Mouse (Mus musculus) heart, embryonic 14.5 days (tissue): ENCODE measurements around the gene Ss18l1. TPM values are rescaled to one million over a fixed set of nuclear protein-coding genes. Genes with fewer than 3 reads are reported as not detected.

Experiments used
- ATAC-seq: fragments of 200-750 bp; cut with Nextera tagmentation; 2 replicates; pipeline ENCODE4 v1.8.0; 2017; ENCODE audit warnings: low read depth, moderate TSS enrichment; ENCODE audit not compliant: insufficient number of reproducible peaks, insufficient read depth, low FRiP score
- H3K27ac ChIP-seq, 2 experiments: fragments of 200-500 bp in 1 of 2; fragments of 300-500 bp in 1 of 2; sonication (generic) in 1 of 2; replicated peaks in 1 of 2; 2 replicates each; pipeline ENCODE4 v1.5.1; 2012 to 2014; ENCODE audit warnings: low read depth in 2 of 2, low read length in 2 of 2, control low read depth in 1 of 2, mild to moderate bottlenecking in 1 of 2, mixed read lengths in 1 of 2; ENCODE audit not compliant: control insufficient read depth in 1 of 2, insufficient read depth in 1 of 2
- H3K27me3 ChIP-seq: fragments of 300-500 bp; sonication (generic); 2 replicates; pipeline ENCODE4 v1.6.1; 2014; ENCODE audit warnings: mild to moderate bottlenecking, low read length, control low read depth; ENCODE audit not compliant: control insufficient read depth, insufficient read depth
- H3K36me3 ChIP-seq: fragments of 300-500 bp; sonication (generic); 2 replicates; pipeline ENCODE4 v1.6.1; 2014; ENCODE audit warnings: mild to moderate bottlenecking, control low read depth, low read length, mixed read lengths; ENCODE audit not compliant: control insufficient read depth, insufficient read depth
- H3K4me1 ChIP-seq, 2 experiments: fragments of 200-500 bp in 1 of 2; fragments of 300-500 bp in 1 of 2; sonication (generic) in 1 of 2; 2 replicates each; pipeline ENCODE4 v1.6.1; 2012 to 2014; ENCODE audit warnings: low read length in 2 of 2, control low read depth in 1 of 2, mixed read lengths in 1 of 2; ENCODE audit not compliant: control insufficient read depth in 2 of 2, insufficient read depth in 2 of 2
- H3K4me2 ChIP-seq: fragments of 300-500 bp; sonication (generic); 2 replicates; pipeline ENCODE4 v1.6.1; 2014; ENCODE audit warnings: mild to moderate bottlenecking, low read length
- H3K4me3 ChIP-seq, 2 experiments: fragments of 200-500 bp in 1 of 2; fragments of 300-500 bp in 1 of 2; sonication (generic) in 1 of 2; 2 replicates each; pipeline ENCODE4 v1.5.1; 2012 to 2014; ENCODE audit warnings: low read length in 2 of 2, mild to moderate bottlenecking in 2 of 2, control low read depth in 1 of 2, low read depth in 1 of 2, moderate library complexity in 1 of 2; ENCODE audit not compliant: control insufficient read depth in 1 of 2, insufficient read depth in 1 of 2
- H3K9ac ChIP-seq: fragments of 300-500 bp; sonication (generic); 2 replicates; pipeline ENCODE4 v1.6.1; 2014; ENCODE audit warnings: mild to moderate bottlenecking, low read length
- H3K9me3 ChIP-seq: fragments of 300-500 bp; sonication (generic); 2 replicates; pipeline ENCODE4 v1.6.1; 2016; ENCODE audit warnings: low read length, control low read depth; ENCODE audit not compliant: control insufficient read depth
- WGBS: fragments of 180-500 bp; shearing (Covaris S2); extraction: QIAGEN DNeasy Blood & Tissue Kit; methylation state at CpG from one replicate; pipeline ENCODE4 v1.1.7; 2014; 5-methylcytosine and 5-hydroxymethylcytosine counted together
- polyA plus RNA-seq: library from polyadenylated mRNA; unstranded; fragments of >200 nt; fragmentation: Nextera tagmentation; extraction: Ambion mirVana; gene quantifications from 2 replicates; pipeline ENCODE4 v1.2.1, GENCODE M21; 2014

Gene Ss18l1
- polyA plus RNA-seq, 1 experiment from 2014 or later = 3.9 TPM

DNA sequence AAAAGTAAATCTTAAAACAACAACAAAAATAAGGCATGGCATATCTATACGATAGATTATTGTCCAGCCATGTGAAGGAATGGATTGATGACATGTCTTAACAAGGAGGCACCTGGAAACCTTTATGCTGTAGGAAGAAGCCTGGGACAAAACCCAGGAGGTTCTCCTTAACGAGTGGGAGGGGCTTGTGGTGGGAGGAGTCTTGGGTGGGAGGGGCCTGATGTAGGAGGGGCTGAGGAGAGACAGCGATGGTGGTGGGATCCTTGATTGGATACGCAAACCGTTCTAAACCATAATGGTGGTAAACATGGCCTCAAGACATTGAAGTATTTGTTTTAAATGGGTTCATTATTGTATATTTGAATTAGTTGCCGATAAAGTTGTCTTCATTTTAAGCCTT is 30.9 kb upstream of the Ss18l1 start:
- Histone ChIP-seq H3K4me2 (no peak overlapping the region), H3K4me1 (no peaks in the 10 kb centered on the region), H3K27me3 (no peaks in the 10 kb centered on the region), H3K9me3 (no peaks in the 10 kb centered on the region), H3K9ac (no peak overlapping the region), H3K36me3 (no peaks in the 10 kb centered on the region), H3K4me3 (no peak overlapping the region), H3K27ac (no peak overlapping the region)
- no peak for ATAC-seq
- WGBS = 81% methylated on average over 6 of the region's 6 CpGs

DNA sequence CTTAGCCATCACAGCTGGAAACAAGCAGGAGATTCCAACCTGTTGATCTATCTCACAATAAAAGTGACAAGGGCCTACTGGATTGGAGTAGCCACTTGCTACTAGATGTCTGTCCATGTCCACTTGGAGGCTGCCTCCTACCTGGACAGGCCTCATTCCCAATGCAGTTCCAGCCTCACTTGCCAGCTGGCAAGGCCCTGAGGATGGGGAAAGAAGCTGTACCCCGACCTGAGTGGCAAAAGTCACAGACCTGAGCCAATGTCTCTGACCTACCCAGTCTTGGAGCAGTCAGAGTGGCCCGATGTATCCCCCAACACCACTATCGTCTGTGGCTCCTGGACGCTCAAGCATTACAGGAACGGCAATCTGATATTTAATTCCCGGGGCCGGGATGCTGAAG is 28.6 kb upstream of the Ss18l1 start:
- H3K9ac ChIP-seq = no peak overlapping the region
- H3K9me3 ChIP-seq = no peaks in the 10 kb centered on the region
- no peak overlapping the region for H3K4me2 ChIP-seq
- ATAC-seq = no peak
- H3K4me1 ChIP-seq = no peaks in the 10 kb centered on the region
- no peaks in the 10 kb centered on the region for H3K36me3 ChIP-seq
- WGBS = 84% methylated on average over 7 of the region's 7 CpGs
- no peaks in the 10 kb centered on the region for H3K27me3 ChIP-seq
- H3K4me3 ChIP-seq = no peak overlapping the region
- H3K27ac ChIP-seq = no peak overlapping the region

DNA sequence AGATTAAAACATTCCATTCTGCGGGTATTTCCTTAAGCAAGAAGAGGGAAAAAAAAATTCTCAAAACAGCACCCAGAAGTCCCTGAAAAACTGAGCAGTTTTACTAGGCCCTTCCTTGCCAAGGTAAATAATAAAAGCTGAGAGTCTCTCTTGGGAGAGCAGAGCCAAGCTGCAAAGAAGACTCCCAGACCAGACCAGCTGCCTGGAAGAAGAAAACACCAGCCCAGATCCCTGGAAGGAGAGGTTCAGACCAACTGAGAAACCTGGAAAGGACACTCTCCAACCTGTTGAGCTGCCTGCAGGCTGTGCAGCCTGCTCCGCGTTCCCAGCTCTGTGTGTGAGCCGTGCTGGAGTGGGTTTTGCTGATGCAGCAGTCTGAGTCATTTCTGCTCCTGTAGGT is 24.7 kb upstream of the Ss18l1 start:
- Histone ChIP-seq H3K27me3 (peaks cover 10% of the 10 kb centered on the region; the same call in 1 of the 2 replicates), H3K36me3 (no peaks in the 10 kb centered on the region), H3K9ac (no peak overlapping the region), H3K4me3 (no peak overlapping the region), H3K4me1 (peaks cover 0 to 3% of the 10 kb centered on the region in 2 experiments; a peak in 2 of 4 replicates), H3K9me3 (no peaks in the 10 kb centered on the region), H3K4me2 (no peak overlapping the region), H3K27ac (no peak overlapping the region)
- ATAC-seq = no peak
- 59% methylated on average over 4 of the region's 4 CpGs for WGBS

DNA sequence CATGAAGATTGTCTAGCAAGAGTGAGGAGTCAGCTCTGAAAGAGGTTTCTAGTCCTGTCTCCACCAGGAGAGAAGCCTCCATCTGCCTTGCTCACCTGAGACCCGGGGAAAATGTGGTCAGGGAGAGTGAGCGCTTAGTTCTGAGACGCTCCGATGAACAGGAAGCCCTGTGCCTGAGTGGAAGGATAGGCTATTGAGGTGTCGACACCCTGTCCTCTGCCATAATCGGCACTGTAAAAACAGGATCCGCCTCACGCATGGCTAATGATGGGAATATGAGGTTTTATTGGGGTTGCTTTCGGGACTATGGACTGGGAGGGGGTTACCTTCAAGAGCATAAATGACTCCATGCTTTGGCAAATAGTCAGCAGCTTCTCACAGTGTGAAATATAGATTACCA is 23.7 kb upstream of the Ss18l1 start:
- Histone ChIP-seq H3K36me3 (no peaks in the 10 kb centered on the region), H3K9ac (no peak overlapping the region), H3K27ac (no peak overlapping the region), H3K4me1 (peaks cover 3 to 8% of the 10 kb centered on the region in 2 experiments), H3K4me2 (no peak overlapping the region), H3K27me3 (peaks cover 10% of the 10 kb centered on the region; the same call in 1 of the 2 replicates), H3K9me3 (no peaks in the 10 kb centered on the region), H3K4me3 (no peak overlapping the region)
- ATAC-seq = no peak
- WGBS = 62% methylated on average over 9 of the region's 9 CpGs

DNA sequence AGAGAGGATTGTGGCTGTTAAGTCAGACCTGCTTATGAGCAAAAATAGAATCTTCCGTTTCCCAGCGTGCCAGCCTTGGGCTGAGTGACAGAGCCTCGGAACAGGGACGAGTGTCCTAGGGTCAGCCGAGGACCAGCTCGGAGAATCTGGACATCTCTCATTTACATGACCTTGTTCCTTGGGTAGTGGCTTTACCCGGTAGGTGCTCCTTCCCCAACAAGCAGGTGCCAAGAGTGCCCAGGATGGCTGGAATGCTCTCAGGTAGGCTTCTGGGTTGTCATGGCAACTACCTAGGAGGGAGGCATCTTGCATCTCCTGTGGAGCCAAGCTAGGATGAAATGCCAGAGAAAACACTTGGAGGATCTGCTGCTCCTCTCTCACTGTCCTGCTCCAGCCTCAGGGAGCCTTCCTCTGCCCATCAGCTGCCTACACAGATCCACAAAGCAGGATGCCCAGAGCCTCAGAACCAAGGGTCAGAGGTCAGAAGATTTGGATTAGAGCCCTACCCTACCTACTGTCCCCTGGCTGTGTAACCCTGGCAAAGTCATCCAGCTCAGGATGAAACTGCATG is 22.1 kb upstream of the Ss18l1 start:
- ATAC-seq = no peak
- 58% methylated on average over 7 of the region's 7 CpGs for WGBS
- H3K4me3 ChIP-seq = no peak overlapping the region
- H3K9me3 ChIP-seq = no peaks in the 10 kb centered on the region
- peaks cover 10% of the 10 kb centered on the region; the same call in 1 of the 2 replicates for H3K27me3 ChIP-seq
- no peak overlapping the region for H3K4me2 ChIP-seq
- H3K9ac ChIP-seq = no peak overlapping the region
- no peaks in the 10 kb centered on the region for H3K36me3 ChIP-seq
- no peak overlapping the region for H3K27ac ChIP-seq
- H3K4me1 ChIP-seq = peaks cover 3 to 14% of the 10 kb centered on the region in 2 experiments

DNA sequence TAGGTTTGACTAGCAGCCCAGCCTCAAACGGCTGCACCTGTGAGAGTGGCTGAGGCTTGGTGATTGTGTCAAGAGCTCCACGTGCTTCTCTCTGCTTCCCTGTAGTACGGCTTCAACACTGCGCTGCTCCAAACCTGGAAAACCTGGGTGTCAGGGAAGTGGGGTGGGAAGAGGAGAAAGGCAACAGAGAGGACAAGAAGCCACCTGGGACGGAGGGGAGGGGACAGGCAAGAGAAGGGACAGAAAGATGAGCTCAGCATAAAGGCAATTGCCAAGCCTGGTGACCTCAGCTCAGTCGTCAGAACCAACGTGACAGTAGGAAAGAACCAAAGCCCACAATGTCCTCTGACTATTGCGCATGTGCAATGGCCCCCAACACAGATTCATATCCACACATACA is 21.4 kb upstream of the Ss18l1 start:
- no peak for ATAC-seq
- peaks cover 6 to 17% of the 10 kb centered on the region in 2 experiments for H3K4me1 ChIP-seq
- H3K27me3 ChIP-seq = peaks cover 10% of the 10 kb centered on the region; the same call in 1 of the 2 replicates
- H3K4me3 ChIP-seq = no peak overlapping the region
- H3K9ac ChIP-seq = no peak overlapping the region
- no peak overlapping the region for H3K4me2 ChIP-seq
- no peak overlapping the region for H3K27ac ChIP-seq
- H3K36me3 ChIP-seq = no peaks in the 10 kb centered on the region
- no peaks in the 10 kb centered on the region for H3K9me3 ChIP-seq
- WGBS = 72% methylated on average over 8 of the region's 8 CpGs

DNA sequence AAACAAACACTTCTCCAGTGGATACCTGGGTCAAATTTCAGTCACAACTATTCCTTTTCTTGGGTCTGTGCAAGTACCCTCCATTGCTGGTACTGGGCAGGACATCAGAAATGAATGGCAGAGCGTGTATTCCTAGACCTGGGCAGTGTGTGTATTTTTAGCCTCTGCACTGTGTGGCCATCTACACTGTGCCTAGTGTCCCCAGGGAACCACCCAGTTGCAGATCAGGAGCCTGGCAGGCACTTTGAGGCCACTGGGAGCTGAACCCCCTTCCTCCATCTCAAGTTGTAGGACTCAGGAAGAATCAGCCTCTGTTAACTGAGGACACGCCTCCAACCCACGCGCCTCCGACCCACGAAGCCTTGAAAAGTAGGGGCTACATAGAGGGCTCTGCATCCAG is 19.6 kb upstream of the Ss18l1 start:
- Histone ChIP-seq H3K27ac (no peak overlapping the region), H3K9ac (no peak overlapping the region), H3K4me1 (peaks cover 22 to 35% of the 10 kb centered on the region in 2 experiments), H3K4me3 (no peak overlapping the region), H3K4me2 (no peak overlapping the region), H3K9me3 (no peaks in the 10 kb centered on the region), H3K27me3 (peaks cover 10% of the 10 kb centered on the region; the same call in 1 of the 2 replicates), H3K36me3 (peaks cover 7% of the 10 kb centered on the region; the same call in 1 of the 2 replicates)
- 58% methylated on average over 6 of the region's 6 CpGs for WGBS
- ATAC-seq = no peak
